10 mouse cellular contexts compared by ENCODE assay signal in genomic region chr16:7081074-7081568, GRCm38 (mm10).
DNase-seq lines count a peak whose midpoint lies in the region; ATAC-seq and TF ChIP-seq lines count a peak whose summit lies in the region.
"Had no signal": no experiment of that assay in that cellular context is flagged by ENCODE, and none has a peak within 500 bp of the region (broad histone marks: within the 10 kb centered on the region; RNA-seq: fewer than 3 reads in every experiment).

No protein-coding gene starts in this region.

- H3K4me3 ChIP-seq in kidney, postnatal 0 days (replicated peaks; ENCODE audit: low read depth, low read length) = no peak overlapping the region
- H3K4me3 ChIP-seq in layer of hippocampus, adult 2 months = no peak overlapping the region
- H3K4me3 ChIP-seq: limb, embryonic 10.5 days had no signal

- no peak overlapping the region for H3K27ac ChIP-seq in kidney, postnatal 0 days
- H3K27ac ChIP-seq in layer of hippocampus, adult 2 months = peak overlapping the region; percentile 96
- H3K27ac ChIP-seq: limb, embryonic 10.5 days had no signal

- H3K9ac ChIP-seq in kidney, postnatal 0 days (ENCODE audit: low read depth, low read length) = no peak overlapping the region

- H3K9me3 ChIP-seq in kidney, postnatal 0 days (replicated peaks; ENCODE audit: low read length) = no peaks in the 10 kb centered on the region
- H3K9me3 ChIP-seq: limb, embryonic 10.5 days had no signal

- DNase-seq in kidney, postnatal 0 days (ENCODE audit: low spot score) = peak; percentile 34
- DNase-seq in kidney, adult 18-20 months = no peak
- DNase-seq in brain, adult 2 months (ENCODE audit: low read depth, low spot score) = peak; percentile 93
- peak; percentile 67 to 73 for DNase-seq in cerebellum, adult 18-20 months
- peak; percentile 73 to 81 for DNase-seq in layer of hippocampus, adult 2 months (ENCODE audit: low spot score in 2 of 2)
- DNase-seq in retina, embryonic 14.5 days (ENCODE audit: low spot score) = no peak
- no peak for DNase-seq in spleen, postnatal 10 days (ENCODE audit: low spot score in 2 of 2)
- DNase-seq: gastrocnemius, postnatal 10 days; lung, adult 2 months had no signal

- no peaks in the 10 kb centered on the region for H3K27me3 ChIP-seq in kidney, postnatal 0 days (ENCODE audit: insufficient read depth, low read length)

- no peaks in the 10 kb centered on the region for H3K4me1 ChIP-seq in kidney, postnatal 0 days (replicated peaks; ENCODE audit: insufficient read depth, low read length)
- H3K4me1 ChIP-seq: limb, embryonic 10.5 days had no signal

- 76% methylated on average over 3 of the region's 3 CpGs for WGBS in kidney, postnatal 0 days

- ATAC-seq in kidney, postnatal 0 days (replicated peaks; ENCODE audit: low FRiP score, low read depth) = no peak

- H3K36me3 ChIP-seq in kidney, postnatal 0 days (ENCODE audit: insufficient read depth, low read length) = no peaks in the 10 kb centered on the region
- H3K36me3 ChIP-seq: limb, embryonic 10.5 days had no signal

- no peak for TF ChIP-seq CTCF in kidney, postnatal 0 days (IDR thresholded peaks at IDR 0.05; ENCODE audit: low read depth)
- no peak for TF ChIP-seq CTCF in layer of hippocampus, adult 2 months (conservative IDR thresholded peaks at IDR 0.05)

- no peak overlapping the region for H3K4me2 ChIP-seq in kidney, postnatal 0 days (ENCODE audit: low read length)

Comparison
In these comparisons a context has a peak if more than half of its experiments do, and no peak if none do; other contexts are left out.
1. DNase-seq: peak in kidney, postnatal 0 days (single experiment), brain, adult 2 months (single experiment), cerebellum, adult 18-20 months (2 of 2) and layer of hippocampus, adult 2 months (2 of 2); none in kidney, adult 18-20 months (single experiment), retina, embryonic 14.5 days (single experiment) and spleen, postnatal 10 days (0 of 2).